Mouse (Mus musculus) hindbrain, embryonic 13.5 days (tissue): Measurements from ENCODE around the gene Irf2. TPM values are rescaled to one million over a fixed set of nuclear protein-coding genes. Genes with fewer than 3 reads are reported as not detected.

ENCODE experiments used
- ATAC-seq: fragments of 200-750 bp; cut with Nextera tagmentation; 2 replicates; pipeline ENCODE4 v1.8.0; 2017; ENCODE audit warnings: moderate TSS enrichment; ENCODE audit not compliant: low FRiP score
- H3K27ac ChIP-seq: fragments of 300-500 bp; sonication (generic); 2 replicates; pipeline ENCODE4 v1.5.1; 2015; ENCODE audit warnings: inconsistent platforms, mild to moderate bottlenecking, moderate library complexity
- H3K27me3 ChIP-seq: fragments of 300-500 bp; sonication (generic); 2 replicates; pipeline ENCODE4 v1.6.1; 2015; ENCODE audit warnings: mild to moderate bottlenecking, inconsistent platforms
- H3K36me3 ChIP-seq: fragments of 300-500 bp; sonication (generic); 2 replicates; pipeline ENCODE4 v1.6.1; 2015; ENCODE audit warnings: mild to moderate bottlenecking, inconsistent platforms
- H3K4me1 ChIP-seq: fragments of 300-500 bp; sonication (generic); replicated peaks from 2 replicates; pipeline ENCODE4 v1.6.1; 2015; ENCODE audit warnings: inconsistent platforms
- H3K4me2 ChIP-seq: fragments of 300-500 bp; sonication (generic); 2 replicates; pipeline ENCODE4 v1.6.1; 2015; ENCODE audit warnings: inconsistent platforms, mild to moderate bottlenecking, moderate library complexity
- H3K4me3 ChIP-seq: fragments of 300-500 bp; sonication (generic); 2 replicates; pipeline ENCODE4 v1.5.1; 2015; ENCODE audit warnings: mild to moderate bottlenecking, inconsistent platforms
- H3K9ac ChIP-seq: fragments of 300-500 bp; sonication (generic); 2 replicates; pipeline ENCODE4 v1.6.1; 2015; ENCODE audit warnings: mild to moderate bottlenecking, inconsistent platforms
- H3K9me3 ChIP-seq: fragments of 300-500 bp; sonication (generic); 2 replicates; pipeline ENCODE4 v1.6.1; 2016; ENCODE audit warnings: inconsistent platforms
- WGBS: fragments of 180-500 bp; shearing (Covaris S2); methylation state at CpG from one replicate; pipeline ENCODE4 v1.1.7; 2015; 5-methylcytosine and 5-hydroxymethylcytosine counted together
- polyA plus RNA-seq: library from polyadenylated mRNA; unstranded; fragments of >200 nt; fragmentation: Nextera tagmentation; extraction: Ambion mirVana; gene quantifications from 2 replicates; pipeline ENCODE4 v1.2.1, GENCODE M21; 2015

Irf2 gene
- polyA plus RNA-seq, 1 experiment from 2014 or later = 9.3 TPM

- H3K4me3 ChIP-seq = no peak overlapping the region
- H3K36me3 ChIP-seq = peaks cover 16% of the 10 kb centered on the region
- no peaks in the 10 kb centered on the region for H3K9me3 ChIP-seq
- no peaks in the 10 kb centered on the region for H3K27me3 ChIP-seq
- WGBS = 41% methylated on average over 2 of the region's 2 CpGs
- H3K9ac ChIP-seq = no peak overlapping the region
- ATAC-seq = no peak
- no peak overlapping the region for H3K4me2 ChIP-seq
- H3K4me1 ChIP-seq = no peaks in the 10 kb centered on the region
- H3K27ac ChIP-seq = no peak overlapping the region
These were observed 109.9 kb downstream of the Irf2 start for GRCm38 (mm10) chr8:46849458-46849857.

GRCm38 (mm10) chr8:46850258-46850897, 110.8 kb downstream of the Irf2 start:
- Histone ChIP-seq H3K36me3 (peaks cover 16% of the 10 kb centered on the region), H3K9ac (no peak overlapping the region), H3K9me3 (no peaks in the 10 kb centered on the region), H3K27me3 (no peaks in the 10 kb centered on the region), H3K4me1 (no peaks in the 10 kb centered on the region), H3K27ac (no peak overlapping the region), H3K4me2 (no peak overlapping the region), H3K4me3 (no peak overlapping the region)
- 90% methylated on average over 6 of the region's 6 CpGs for WGBS
- ATAC-seq = no peak

GRCm38 (mm10) chr8:46851560-46851959, 112.0 kb downstream of the Irf2 start:
- H3K27me3 ChIP-seq = no peaks in the 10 kb centered on the region
- no peak for ATAC-seq
- H3K36me3 ChIP-seq = peaks cover 6% of the 10 kb centered on the region; the same call in 1 of the 2 replicates
- WGBS = 81% methylated on average over 4 of the region's 4 CpGs
- no peak overlapping the region for H3K27ac ChIP-seq
- no peaks in the 10 kb centered on the region for H3K4me1 ChIP-seq
- H3K9ac ChIP-seq = no peak overlapping the region
- no peaks in the 10 kb centered on the region for H3K9me3 ChIP-seq
- no peak overlapping the region for H3K4me3 ChIP-seq
- no peak overlapping the region for H3K4me2 ChIP-seq

- WGBS = 81% methylated on average over 11 of the region's 11 CpGs
- no peak overlapping the region for H3K4me3 ChIP-seq
- no peaks in the 10 kb centered on the region for H3K27me3 ChIP-seq
- H3K36me3 ChIP-seq = peaks cover 5% of the 10 kb centered on the region; the same call in 1 of the 2 replicates
- no peak overlapping the region for H3K9ac ChIP-seq
- no peaks in the 10 kb centered on the region for H3K4me1 ChIP-seq
- H3K27ac ChIP-seq = no peak overlapping the region
- ATAC-seq = no peak
- no peak overlapping the region for H3K4me2 ChIP-seq
- H3K9me3 ChIP-seq = no peaks in the 10 kb centered on the region
These were observed 112.8 kb downstream of the Irf2 start for GRCm38 (mm10) chr8:46852377-46852776.

- no peak for ATAC-seq
- no peak overlapping the region for H3K27ac ChIP-seq
These were observed 119.8 kb downstream of the Irf2 start for GRCm38 (mm10) chr8:46859164-46859846.

GRCm38 (mm10) chr8:46859847-46860167, 120.3 kb downstream of the Irf2 start:
- no peaks in the 10 kb centered on the region for H3K27me3 ChIP-seq
- H3K4me1 ChIP-seq = peaks cover 5% of the 10 kb centered on the region; the same call in 1 of the 2 replicates
- H3K9ac ChIP-seq = no peak overlapping the region

More at GRCm38 (mm10) chr8:46859164-46859846, 119.8 kb downstream of the Irf2 start:
- WGBS = 60% methylated on average over 7 of the region's 7 CpGs
- Histone ChIP-seq H3K4me3 (no peak overlapping the region), H3K4me2 (no peak overlapping the region), H3K27me3 (no peaks in the 10 kb centered on the region), H3K4me1 (peaks cover 5% of the 10 kb centered on the region; the same call in 1 of the 2 replicates), H3K36me3 (no peaks in the 10 kb centered on the region), H3K9ac (no peak overlapping the region), H3K9me3 (no peaks in the 10 kb centered on the region)

GRCm38 (mm10) chr8:46862508-46862907, 123.0 kb downstream of the Irf2 start:
- Histone ChIP-seq H3K4me1 (peaks cover 5% of the 10 kb centered on the region; the same call in 1 of the 2 replicates), H3K27ac (no peak overlapping the region), H3K4me2 (no peak overlapping the region), H3K4me3 (no peak overlapping the region), H3K9ac (no peak overlapping the region), H3K36me3 (no peaks in the 10 kb centered on the region), H3K27me3 (no peaks in the 10 kb centered on the region), H3K9me3 (no peaks in the 10 kb centered on the region)
- ATAC-seq = no peak
- 92% methylated on average over 5 of the region's 5 CpGs for whole genome bisulfite sequencing

More at GRCm38 (mm10) chr8:46859847-46860167, 120.3 kb downstream of the Irf2 start:
- no peak for ATAC-seq
- Histone ChIP-seq H3K4me3 (no peak overlapping the region), H3K9me3 (no peaks in the 10 kb centered on the region), H3K27ac (no peak overlapping the region), H3K36me3 (no peaks in the 10 kb centered on the region), H3K4me2 (no peak overlapping the region)
- WGBS = 74% methylated on average over 8 of the region's 8 CpGs

GRCm38 (mm10) chr8:46865428-46865827, 125.9 kb downstream of the Irf2 start:
- no peaks in the 10 kb centered on the region for H3K9me3 ChIP-seq
- no peak overlapping the region for H3K4me3 ChIP-seq
- no peak overlapping the region for H3K27ac ChIP-seq
- H3K27me3 ChIP-seq = no peaks in the 10 kb centered on the region
- no peak overlapping the region for H3K9ac ChIP-seq
- 80% methylated on average over 1 of the region's 1 CpGs for WGBS
- no peak for ATAC-seq
- H3K4me2 ChIP-seq = no peak overlapping the region
- no peaks in the 10 kb centered on the region for H3K4me1 ChIP-seq
- no peaks in the 10 kb centered on the region for H3K36me3 ChIP-seq

GRCm38 (mm10) chr8:46867440-46867839, 127.9 kb downstream of the Irf2 start:
- Histone ChIP-seq H3K9me3 (no peaks in the 10 kb centered on the region), H3K9ac (no peak overlapping the region), H3K27ac (no peak overlapping the region), H3K4me2 (no peak overlapping the region), H3K36me3 (no peaks in the 10 kb centered on the region), H3K4me3 (no peak overlapping the region), H3K4me1 (no peaks in the 10 kb centered on the region), H3K27me3 (no peaks in the 10 kb centered on the region)
- no peak for ATAC-seq
- 48% methylated on average over 4 of the region's 4 CpGs for WGBS

GRCm38 (mm10) chr8:46868346-46869065, 129.0 kb downstream of the Irf2 start:
- 63% methylated on average over 8 of the region's 8 CpGs for WGBS
- no peak overlapping the region for H3K4me3 ChIP-seq
- no peak overlapping the region for H3K4me2 ChIP-seq
- ATAC-seq = no peak
- H3K27me3 ChIP-seq = no peaks in the 10 kb centered on the region
- no peak overlapping the region for H3K9ac ChIP-seq
- H3K36me3 ChIP-seq = no peaks in the 10 kb centered on the region
- H3K27ac ChIP-seq = no peak overlapping the region
- H3K4me1 ChIP-seq = no peaks in the 10 kb centered on the region
- no peaks in the 10 kb centered on the region for H3K9me3 ChIP-seq

- no peaks in the 10 kb centered on the region for H3K36me3 ChIP-seq
- H3K9ac ChIP-seq = no peak overlapping the region
- no peak for ATAC-seq
- no peak overlapping the region for H3K4me3 ChIP-seq
- H3K27ac ChIP-seq = no peak overlapping the region
- H3K4me2 ChIP-seq = no peak overlapping the region
- no peaks in the 10 kb centered on the region for H3K4me1 ChIP-seq
- no peaks in the 10 kb centered on the region for H3K27me3 ChIP-seq
- WGBS = 87% methylated on average over 6 of the region's 6 CpGs
- no peaks in the 10 kb centered on the region for H3K9me3 ChIP-seq
These were observed 130.0 kb downstream of the Irf2 start for GRCm38 (mm10) chr8:46869521-46869925.

GRCm38 (mm10) chr8:46871086-46871485, 131.6 kb downstream of the Irf2 start:
- Histone ChIP-seq H3K9ac (no peak overlapping the region), H3K9me3 (no peaks in the 10 kb centered on the region), H3K36me3 (no peaks in the 10 kb centered on the region), H3K4me3 (no peak overlapping the region), H3K4me2 (no peak overlapping the region), H3K27ac (no peak overlapping the region), H3K4me1 (no peaks in the 10 kb centered on the region; the same call in 1 of the 2 replicates), H3K27me3 (no peaks in the 10 kb centered on the region)
- no peak for ATAC-seq
- 90% methylated on average over 4 of the region's 4 CpGs for WGBS
